Mouse (Mus musculus): ENCODE data around the gene Swsap1.

Gene Swsap1

GRCm38 (mm10) chr9:21955570-21956281, at the start of gene Swsap1:
Gene Swsap1 (plus strand): TSS chr9:21955755.
- WGBS, result under 1% methylated on average over 54 of the region's 54 CpGs

GRCm38 (mm10) chr9:21908216-21908615, 47.3 kb upstream of the Swsap1 start:
- WGBS, result 68% methylated on average over 11 of the region's 11 CpGs

GRCm38 (mm10) chr9:21909474-21910223, 45.9 kb upstream of the Swsap1 start:
- 74% methylated on average over 10 of the region's 10 CpGs for WGBS

GRCm38 (mm10) chr9:21916851-21917492, 38.6 kb upstream of the Swsap1 start:
- WGBS, result 44% methylated on average over 3 of the region's 3 CpGs

GRCm38 (mm10) chr9:21917493-21918034, 38.0 kb upstream of the Swsap1 start:
- WGBS, result 3% methylated on average over 35 of the region's 35 CpGs

GRCm38 (mm10) chr9:21918035-21918592, 37.4 kb upstream of the Swsap1 start, which contains the start of gene Rab3d:
Gene Rab3d (minus strand): TSS chr9:21918192.
- WGBS, result under 1% methylated on average over 36 of the region's 36 CpGs

GRCm38 (mm10) chr9:21918692-21919384, 36.7 kb upstream of the Swsap1 start:
- WGBS, result 14% methylated on average over 5 of the region's 5 CpGs

GRCm38 (mm10) chr9:21923036-21923435, 32.5 kb upstream of the Swsap1 start:
- WGBS, result 94% methylated on average over 4 of the region's 4 CpGs

GRCm38 (mm10) chr9:21923490-21924098, 32.0 kb upstream of the Swsap1 start:
- 55% methylated on average over 3 of the region's 3 CpGs for WGBS

GRCm38 (mm10) chr9:21924099-21924493, 31.5 kb upstream of the Swsap1 start:
- WGBS, result 42% methylated on average over 6 of the region's 6 CpGs

- 97% methylated on average over 3 of the region's 3 CpGs for WGBS
These were observed 30.5 kb upstream of the Swsap1 start for GRCm38 (mm10) chr9:21925034-21925433.

- WGBS, result 90% methylated on average over 1 of the region's 1 CpGs
These were observed 30.0 kb upstream of the Swsap1 start for GRCm38 (mm10) chr9:21925506-21925905.

- 82% methylated on average over 6 of the region's 6 CpGs for WGBS
These were observed 29.4 kb upstream of the Swsap1 start for GRCm38 (mm10) chr9:21926155-21926554.

- WGBS, result 1% methylated on average over 6 of the region's 6 CpGs
These were observed 28.8 kb upstream of the Swsap1 start for GRCm38 (mm10) chr9:21926784-21927183.

GRCm38 (mm10) chr9:21927208-21927753, 28.3 kb upstream of the Swsap1 start, which contains the start of the genes Ccdc159 and Tmem205:
Gene Ccdc159 (plus strand): TSS chr9:21927471.
Gene Tmem205 (minus strand): TSS chr9:21927556.
- under 1% methylated on average over 28 of the region's 28 CpGs for WGBS

GRCm38 (mm10) chr9:21929208-21929607, 26.3 kb upstream of the Swsap1 start:
- 82% methylated on average over 3 of the region's 3 CpGs for WGBS

- 67% methylated on average over 2 of the region's 2 CpGs for WGBS
These were observed 23.5 kb upstream of the Swsap1 start for GRCm38 (mm10) chr9:21932006-21932405.

- 62% methylated on average over 12 of the region's 12 CpGs for WGBS
These were observed 23.0 kb upstream of the Swsap1 start for GRCm38 (mm10) chr9:21932445-21933137.

- 94% methylated on average over 12 of the region's 12 CpGs for WGBS
These were observed 21.5 kb upstream of the Swsap1 start for GRCm38 (mm10) chr9:21934021-21934420.
